Mouse (Mus musculus) intestine, embryonic 15.5 days (tissue): ENCODE measurements at regions not wholly inside any gene's neighbourhood (a gene's known extent, or its start where the extent isn't known, plus 50 kb on each side); places are given as distances from the start of the nearest gene placed in this dataset.

Experiments
- ATAC-seq: fragments of 200-750 bp; cut with Nextera tagmentation; 2 replicates; pipeline ENCODE4 v1.8.0; 2017; ENCODE audit warnings: moderate TSS enrichment, moderate library complexity
- H3K27ac ChIP-seq: fragments of 300-500 bp; sonication (generic); 2 replicates; pipeline ENCODE4 v1.5.1; 2015; ENCODE audit warnings: mild to moderate bottlenecking, inconsistent platforms
- H3K27me3 ChIP-seq: fragments of 300-500 bp; sonication (generic); replicated peaks from 2 replicates; pipeline ENCODE4 v1.6.1; 2015; ENCODE audit warnings: inconsistent platforms
- H3K36me3 ChIP-seq: fragments of 300-500 bp; sonication (generic); 2 replicates; pipeline ENCODE4 v1.6.1; 2015; ENCODE audit warnings: inconsistent platforms
- H3K4me1 ChIP-seq: fragments of 300-500 bp; sonication (generic); replicated peaks from 2 replicates; pipeline ENCODE4 v1.6.1; 2015; ENCODE audit warnings: inconsistent platforms
- H3K4me2 ChIP-seq: fragments of 300-500 bp; sonication (generic); replicated peaks from 2 replicates; pipeline ENCODE4 v1.6.1; 2015; ENCODE audit warnings: mild to moderate bottlenecking, inconsistent platforms
- H3K4me3 ChIP-seq: fragments of 300-500 bp; sonication (generic); replicated peaks from 2 replicates; pipeline ENCODE4 v1.5.1; 2015; ENCODE audit warnings: inconsistent platforms
- H3K9ac ChIP-seq: fragments of 300-500 bp; sonication (generic); 2 replicates; pipeline ENCODE4 v1.6.1; 2015; ENCODE audit warnings: inconsistent platforms
- H3K9me3 ChIP-seq: fragments of 300-500 bp; sonication (generic); 2 replicates; pipeline ENCODE4 v1.6.1; 2016; ENCODE audit warnings: inconsistent platforms
- WGBS: fragments of 180-500 bp; shearing (Covaris S2); methylation state at CpG from one replicate; pipeline ENCODE4 v1.1.7; 2015; 5-methylcytosine and 5-hydroxymethylcytosine counted together

DNA sequence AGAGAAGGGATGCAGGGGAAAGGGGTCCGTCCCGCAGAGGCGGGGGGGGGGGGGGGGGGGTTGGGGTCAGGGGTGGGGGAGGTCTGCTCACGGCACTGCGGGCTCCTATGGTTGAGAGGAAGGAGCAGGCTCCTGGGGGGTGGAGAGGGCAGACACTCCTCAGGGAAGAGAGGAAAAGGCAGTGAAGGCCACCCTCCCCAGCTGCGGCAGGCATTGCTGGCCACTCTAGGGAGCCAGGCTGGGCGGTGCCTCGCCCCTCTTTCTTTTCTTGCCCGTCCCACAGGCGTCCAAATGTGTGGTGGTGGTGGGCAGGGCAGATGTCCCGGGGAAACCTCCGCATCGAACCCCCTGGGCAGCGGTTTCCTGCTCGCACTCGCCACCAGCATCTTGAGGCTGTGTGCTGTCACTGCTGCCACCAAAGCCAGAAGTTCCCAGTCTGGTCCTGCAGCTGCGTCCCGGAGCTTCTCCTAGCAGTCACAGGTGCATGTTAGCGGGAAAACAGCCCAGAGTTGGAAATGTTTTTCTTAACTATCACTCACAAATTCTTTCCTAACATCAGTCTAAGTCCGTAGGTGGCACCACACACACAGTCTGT is 110.4 kb downstream of the Dsel start:
- H3K4me3 ChIP-seq = no peak overlapping the region
- ATAC-seq = no peak
- no peaks in the 10 kb centered on the region for H3K27me3 ChIP-seq
- peak overlapping the region; percentile 46 for H3K4me2 ChIP-seq
- 17% methylated on average over 15 of the region's 20 CpGs for WGBS
- H3K27ac ChIP-seq = no peak overlapping the region
- no peaks in the 10 kb centered on the region for H3K9me3 ChIP-seq
- no peaks in the 10 kb centered on the region for H3K36me3 ChIP-seq
- H3K9ac ChIP-seq = no peak overlapping the region
- H3K4me1 ChIP-seq = no peaks in the 10 kb centered on the region
